Mouse (Mus musculus): Measurements from ENCODE around the gene Aimp1.

- TF ChIP-seq CTCF (IDR thresholded peaks at IDR 0.05; ENCODE audit: borderline replicate concordance, control insufficient read depth, extremely low read depth, insufficient read depth, low read length, poor library complexity), result no peak
- no peak for TF ChIP-seq POLR2A (IDR thresholded peaks at IDR 0.05; ENCODE audit: control insufficient read depth, extremely low read depth, insufficient read depth, low read length, poor library complexity)
These were observed 20.0 kb upstream of the Aimp1 start for GRCm38 (mm10) chr3:132704216-132704615.
